8 mouse cellular contexts compared by ENCODE assay signal in genomic region chr15:82346580-82347302, GRCm38 (mm10). TPM values are rescaled to one million over a fixed set of nuclear protein-coding genes. Genes with fewer than 3 reads are reported as not detected.
DNase-seq lines count a peak whose midpoint lies in the region; ATAC-seq and TF ChIP-seq lines count a peak whose summit lies in the region.

No protein-coding gene starts in this region.

- peak overlapping the region; percentile 92 for H3K4me3 ChIP-seq in layer of hippocampus, adult 2 months
- peak overlapping the region; percentile 80 for H3K4me3 ChIP-seq in embryonic facial prominence, embryonic 10.5 days
- H3K4me3 ChIP-seq in neural tube, embryonic 12.5 days = peak overlapping the region; percentile 65

- peak overlapping the region; percentile 81 for H3K4me2 ChIP-seq in neural tube, embryonic 12.5 days (replicated peaks)

- H3K36me3 ChIP-seq in embryonic facial prominence, embryonic 10.5 days (replicated peaks) = peaks cover 44% of the 10 kb centered on the region
- peaks cover 32% of the 10 kb centered on the region for H3K36me3 ChIP-seq in neural tube, embryonic 12.5 days

- peak overlapping the region; percentile 97 for H3K27ac ChIP-seq in layer of hippocampus, adult 2 months
- peak overlapping the region; percentile 96 for H3K27ac ChIP-seq in embryonic facial prominence, embryonic 10.5 days (replicated peaks)
- H3K27ac ChIP-seq in neural tube, embryonic 12.5 days = no peak overlapping the region

- WGBS in embryonic facial prominence, embryonic 10.5 days = 70% methylated on average over 14 of the region's 14 CpGs
- WGBS in neural tube, embryonic 12.5 days = 64% methylated on average over 14 of the region's 14 CpGs

- peaks cover 7% of the 10 kb centered on the region for H3K27me3 ChIP-seq in embryonic facial prominence, embryonic 10.5 days (replicated peaks; ENCODE audit: low read depth, poor library complexity, severe bottlenecking)
- no peaks in the 10 kb centered on the region for H3K27me3 ChIP-seq in neural tube, embryonic 12.5 days (replicated peaks)

- H3K9ac ChIP-seq in neural tube, embryonic 12.5 days = peak overlapping the region; percentile 71

- no peak for DNase-seq in layer of hippocampus, adult 2 months (ENCODE audit: low spot score in 2 of 2)
- DNase-seq in layer of hippocampus, adult 18-20 months (ENCODE audit: low spot score in 2 of 2) = no peak
- DNase-seq in embryonic facial prominence, embryonic 10.5 days (ENCODE audit: low spot score) = no peak
- peak; percentile 61 for DNase-seq in induced T-regulatory cell, adult 2 months (ENCODE audit: low read depth)
- DNase-seq in gastrocnemius, postnatal 10 days = no peak
- DNase-seq in ovary, postnatal 10 days (ENCODE audit: low spot score) = no peak

- H3K4me1 ChIP-seq in embryonic facial prominence, embryonic 10.5 days = peaks cover 16% of the 10 kb centered on the region
- H3K4me1 ChIP-seq in neural tube, embryonic 12.5 days = peaks cover 15% of the 10 kb centered on the region; the same call in 1 of the 2 replicates

- TF ChIP-seq CTCF in layer of hippocampus, adult 2 months (conservative IDR thresholded peaks at IDR 0.05) = peak; percentile 55

- no peaks in the 10 kb centered on the region for H3K9me3 ChIP-seq in embryonic facial prominence, embryonic 10.5 days
- H3K9me3 ChIP-seq in neural tube, embryonic 12.5 days = no peaks in the 10 kb centered on the region

- no peak for ATAC-seq in neural tube, embryonic 12.5 days (ENCODE audit: low FRiP score, low read depth)
- ATAC-seq in inflammation-experienced regulatory T-cells, adult 6 months = no peak

RNA-seq across cellular contexts. Expression of gene Ndufa6, which starts 7.4 kb away (rescaled TPM):
- total RNA-seq in layer of hippocampus, adult 2 months (2021) = 100 to 1,000 TPM; 209 to 211 TPM
- total RNA-seq in layer of hippocampus, adult 18-20 months (2021) = 100 to 1,000 TPM; 206 to 215 TPM
- polyA plus RNA-seq in embryonic facial prominence, embryonic 10.5 days (2016; fragmentation: Nextera tagmentation; extraction: Ambion mirVana) = 243 and 256 TPM in 2 replicates
- 302 and 313 TPM in 2 replicates for polyA plus RNA-seq in neural tube, embryonic 12.5 days (2016; fragmentation: Nextera tagmentation; extraction: Ambion mirVana)
- 100 to 1,000 TPM; 362 to 411 TPM for total RNA-seq in gastrocnemius, postnatal 10 days (2021)
- 100 to 1,000 TPM; 393 to 568 (median 531) TPM for polyA plus RNA-seq in inflammation-experienced regulatory T-cells, adult 6 months (2017; shearing (Covaris generic))

RNA-seq across cellular contexts. Expression of gene Smdt1, which starts 8.0 kb away (rescaled TPM):
- total RNA-seq in layer of hippocampus, adult 2 months (2021) = 100 to 1,000 TPM; 138 to 144 TPM
- total RNA-seq in layer of hippocampus, adult 18-20 months (2021) = 100 to 1,000 TPM; 149 to 152 TPM
- polyA plus RNA-seq in embryonic facial prominence, embryonic 10.5 days (2016; fragmentation: Nextera tagmentation; extraction: Ambion mirVana) = 212 and 215 TPM in 2 replicates
- 285 and 313 TPM in 2 replicates for polyA plus RNA-seq in neural tube, embryonic 12.5 days (2016; fragmentation: Nextera tagmentation; extraction: Ambion mirVana)
- total RNA-seq in gastrocnemius, postnatal 10 days (2021) = 100 to 1,000 TPM; 143 to 156 TPM
- polyA plus RNA-seq in inflammation-experienced regulatory T-cells, adult 6 months (2017; shearing (Covaris generic)) = 100 to 1,000 TPM; 101 to 149 (median 103) TPM

RNA-seq across cellular contexts. Expression of gene Pheta2, which starts 8.0 kb away (rescaled TPM):
- under 1 TPM; 0.41 to 0.64 TPM for total RNA-seq in layer of hippocampus, adult 2 months (2021)
- total RNA-seq in layer of hippocampus, adult 18-20 months (2021) = under 1 TPM; 0.25 to 0.52 TPM
- polyA plus RNA-seq in embryonic facial prominence, embryonic 10.5 days (2016; fragmentation: Nextera tagmentation; extraction: Ambion mirVana) = 4.9 TPM in 2 replicates
- polyA plus RNA-seq in neural tube, embryonic 12.5 days (2016; fragmentation: Nextera tagmentation; extraction: Ambion mirVana) = 3.6 and 4.0 TPM in 2 replicates
- total RNA-seq in gastrocnemius, postnatal 10 days (2021) = 1 to 10 TPM; 3.0 to 4.9 TPM
- 1 to 10 TPM; 2.7 to 5.1 (median 4.0) TPM for polyA plus RNA-seq in inflammation-experienced regulatory T-cells, adult 6 months (2017; shearing (Covaris generic))

RNA-seq across cellular contexts. Expression of gene Naga, which starts 8.0 kb away (rescaled TPM):
- 10 to 100 TPM; 37.6 to 40.9 TPM for total RNA-seq in layer of hippocampus, adult 2 months (2021)
- total RNA-seq in layer of hippocampus, adult 18-20 months (2021) = 10 to 100 TPM; 33.5 to 40.5 TPM
- 19.2 and 24.0 TPM in 2 replicates for polyA plus RNA-seq in embryonic facial prominence, embryonic 10.5 days (2016; fragmentation: Nextera tagmentation; extraction: Ambion mirVana)
- polyA plus RNA-seq in neural tube, embryonic 12.5 days (2016; fragmentation: Nextera tagmentation; extraction: Ambion mirVana) = 24.8 and 27.1 TPM in 2 replicates
- total RNA-seq in gastrocnemius, postnatal 10 days (2021) = 10 to 100 TPM; 24.6 to 27.3 TPM
- polyA plus RNA-seq in inflammation-experienced regulatory T-cells, adult 6 months (2017; shearing (Covaris generic)) = 10 to 100 TPM; 40.7 to 74.7 (median 50.9) TPM

RNA-seq across cellular contexts. Expression of gene Cyp2d22, which starts 33.3 kb away (rescaled TPM):
- 10 to 100 TPM; 43.0 to 53.8 TPM for total RNA-seq in layer of hippocampus, adult 2 months (2021)
- total RNA-seq in layer of hippocampus, adult 18-20 months (2021) = 10 to 100 TPM; 57.5 to 64.1 TPM
- 2.1 and 3.0 TPM in 2 replicates for polyA plus RNA-seq in embryonic facial prominence, embryonic 10.5 days (2016; fragmentation: Nextera tagmentation; extraction: Ambion mirVana)
- polyA plus RNA-seq in neural tube, embryonic 12.5 days (2016; fragmentation: Nextera tagmentation; extraction: Ambion mirVana) = 2.2 and 2.9 TPM in 2 replicates
- 10 to 100 TPM; 10.8 to 14.5 TPM for total RNA-seq in gastrocnemius, postnatal 10 days (2021)
- 1 to 10 TPM in 2 of 3 experiments, not detected in 1; 2.6 to 3.5 TPM for polyA plus RNA-seq in inflammation-experienced regulatory T-cells, adult 6 months (2017; shearing (Covaris generic))
